Mouse (Mus musculus): ENCODE measurements around the gene Mrrf.

Gene Mrrf

GRCm38 (mm10) chr2:36236889-36237288 lies 100.7 kb downstream of the Mrrf start:
- no peak for DNase-seq

DNA sequence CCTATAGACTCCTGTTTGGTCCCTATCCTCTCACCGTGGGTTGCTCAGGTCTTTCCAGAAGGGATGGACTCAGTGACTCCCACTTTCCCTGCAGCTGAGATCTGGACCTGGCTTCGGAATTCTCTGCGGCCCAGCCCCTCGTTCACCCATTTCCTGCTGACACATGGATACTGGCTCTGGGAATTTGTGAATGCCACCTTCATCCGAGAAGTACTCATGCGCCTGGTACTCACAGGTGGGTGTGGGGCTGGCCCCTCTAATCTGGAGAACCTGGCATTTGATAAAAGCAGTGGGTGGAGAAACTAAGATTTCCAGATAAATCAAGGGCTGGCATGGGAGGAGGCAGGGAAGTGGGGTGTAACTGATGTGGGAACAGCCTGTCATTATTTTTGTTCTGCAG lies 101.4 kb downstream of the Mrrf start:
- DNase-seq: no peak

- no peak for DNase-seq
Measured at GRCm38 (mm10) chr2:36238467-36238866, 102.3 kb downstream of the Mrrf start.

DNA sequence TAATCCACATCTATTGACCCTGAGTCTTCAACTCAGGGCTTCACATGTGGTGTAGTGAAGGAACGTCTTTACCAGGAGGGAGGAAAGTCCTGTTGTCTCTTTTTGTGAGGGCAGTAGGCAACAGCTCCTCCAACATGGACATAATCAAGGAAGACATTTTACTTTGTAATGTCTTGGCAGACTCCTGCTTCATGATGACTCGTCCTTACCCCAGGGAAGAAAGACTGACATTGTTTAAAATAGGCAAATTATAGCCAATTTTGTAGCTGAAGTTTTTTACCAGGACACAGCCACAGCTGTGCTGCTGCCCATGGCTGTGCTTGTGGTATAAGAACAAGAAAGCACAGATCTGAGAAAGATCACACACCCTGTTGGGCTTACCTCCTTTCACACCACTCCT lies 102.8 kb downstream of the Mrrf start:
- no peak for DNase-seq
